Comparison of ENCODE assay signal across 9 mouse cellular contexts in genomic region chr5:113091162-113091561, GRCm38 (mm10). TPM values are rescaled to one million over a fixed set of nuclear protein-coding genes. Genes with fewer than 3 reads are reported as not detected.
DNase-seq lines count a peak whose midpoint lies in the region; ATAC-seq and TF ChIP-seq lines count a peak whose summit lies in the region.
"Had no signal": no experiment of that assay in that cellular context is flagged by ENCODE, and none has a peak within 500 bp of the region (broad histone marks: within the 10 kb centered on the region; RNA-seq: fewer than 3 reads in every experiment).

No protein-coding gene starts in this region.

- 61% methylated on average over 5 of the region's 5 CpGs for WGBS in liver, postnatal 0 days (ENCODE audit: insufficient replicate concordance)
- whole genome bisulfite sequencing in liver, embryonic 12.5 days (ENCODE audit: insufficient replicate concordance): 58% methylated on average over 5 of the region's 5 CpGs
- WGBS in embryonic facial prominence, embryonic 11.5 days: 57% methylated on average over 5 of the region's 5 CpGs
- 50% methylated on average over 5 of the region's 5 CpGs for WGBS in kidney, adult 2 months
- 54% methylated on average over 5 of the region's 5 CpGs for WGBS in midbrain, embryonic 16.5 days

- TF ChIP-seq CTCF in liver, postnatal 0 days (IDR thresholded peaks at IDR 0.05; ENCODE audit: low read depth): peak; percentile 81
- TF ChIP-seq CTCF in kidney, adult 2 months (conservative IDR thresholded peaks at IDR 0.05; ENCODE audit: insufficient read depth, insufficient read length, low read depth, low read length): peak; percentile 81

- H3K4me1 ChIP-seq in liver, postnatal 0 days (ENCODE audit: insufficient read depth): no peaks in the 10 kb centered on the region
- H3K4me1 ChIP-seq in liver, embryonic 12.5 days: no peaks in the 10 kb centered on the region
- no peaks in the 10 kb centered on the region for H3K4me1 ChIP-seq in embryonic facial prominence, embryonic 11.5 days (ENCODE audit: control insufficient read depth, insufficient read depth, low read length)
- no peaks in the 10 kb centered on the region for H3K4me1 ChIP-seq in kidney, adult 2 months (ENCODE audit: control insufficient read depth, insufficient read depth, low read length)
- peaks cover 5% of the 10 kb centered on the region; the same call in 1 of the 2 replicates for H3K4me1 ChIP-seq in midbrain, embryonic 16.5 days (ENCODE audit: control insufficient read depth, insufficient read depth, low read length)

- peak; percentile 19; the same call in 1 of the 2 replicates for ATAC-seq in liver, postnatal 0 days
- ATAC-seq in liver, embryonic 12.5 days: no peak
- ATAC-seq in embryonic facial prominence, embryonic 11.5 days (replicated peaks; ENCODE audit: insufficient number of reproducible peaks, low FRiP score, low TSS enrichment, low read depth): peak; percentile 52; the same call in 1 of the 2 replicates
- 0 out of 2 replicates have a peak, but pooled peaks have one; percentile 7 for ATAC-seq in midbrain, embryonic 16.5 days

- peak; percentile 49 for DNase-seq in liver, postnatal 0 days
- DNase-seq in brain, adult 2 months (ENCODE audit: low read depth, low spot score): peak; percentile 64
- peak; percentile 75 for DNase-seq in embryonic facial prominence, embryonic 11.5 days (ENCODE audit: low spot score)
- peak; percentile 82 for DNase-seq in kidney, adult 2 months
- DNase-seq in urinary bladder, postnatal 10 days (ENCODE audit: low spot score): no peak

- no peaks in the 10 kb centered on the region for H3K27me3 ChIP-seq in liver, postnatal 0 days (ENCODE audit: insufficient read depth, low read length)
- no peaks in the 10 kb centered on the region; the same call in 1 of the 2 replicates for H3K27me3 ChIP-seq in liver, embryonic 12.5 days (replicated peaks)
- no peaks in the 10 kb centered on the region for H3K27me3 ChIP-seq in embryonic facial prominence, embryonic 11.5 days (ENCODE audit: control insufficient read depth, insufficient read depth, low read length)
- no peaks in the 10 kb centered on the region for H3K27me3 ChIP-seq in kidney, adult 2 months (replicated peaks; ENCODE audit: control insufficient read depth, insufficient read depth, low read length)
- H3K27me3 ChIP-seq in midbrain, embryonic 16.5 days (ENCODE audit: control insufficient read depth, insufficient read depth, low read depth, low read length): no peaks in the 10 kb centered on the region

- no peak overlapping the region for H3K4me2 ChIP-seq in liver, postnatal 0 days (ENCODE audit: low read depth, low read length)
- no peak overlapping the region for H3K4me2 ChIP-seq in liver, embryonic 12.5 days
- H3K4me2 ChIP-seq in embryonic facial prominence, embryonic 11.5 days (ENCODE audit: low read depth, low read length): no peak overlapping the region
- no peak overlapping the region for H3K4me2 ChIP-seq in midbrain, embryonic 16.5 days (ENCODE audit: low read length)

- H3K36me3 ChIP-seq in liver, postnatal 0 days (replicated peaks; ENCODE audit: insufficient read depth, low read length): peaks cover 26% of the 10 kb centered on the region
- H3K36me3 ChIP-seq in liver, embryonic 12.5 days: peaks cover 16% of the 10 kb centered on the region
- H3K36me3 ChIP-seq in embryonic facial prominence, embryonic 11.5 days (replicated peaks; ENCODE audit: control insufficient read depth, insufficient read depth, low read depth, low read length): no peaks in the 10 kb centered on the region
- no peaks in the 10 kb centered on the region for H3K36me3 ChIP-seq in kidney, adult 2 months (ENCODE audit: control insufficient read depth, insufficient read depth, low read length)
- no peaks in the 10 kb centered on the region for H3K36me3 ChIP-seq in midbrain, embryonic 16.5 days (ENCODE audit: control insufficient read depth, insufficient read depth, low read length)

- H3K4me3 ChIP-seq in liver, postnatal 0 days (ENCODE audit: low read depth, low read length): no peak overlapping the region
- H3K4me3 ChIP-seq in liver, embryonic 12.5 days: no peak overlapping the region
- no peak overlapping the region for H3K4me3 ChIP-seq in embryonic facial prominence, embryonic 11.5 days (ENCODE audit: low read depth, low read length)
- H3K4me3 ChIP-seq in kidney, adult 2 months (ENCODE audit: insufficient read depth, low read depth, low read length): no peak overlapping the region
- H3K4me3 ChIP-seq in midbrain, embryonic 16.5 days (ENCODE audit: low read depth, low read length): no peak overlapping the region

- no peak overlapping the region for H3K27ac ChIP-seq in liver, postnatal 0 days (ENCODE audit: low read depth)
- H3K27ac ChIP-seq in liver, embryonic 12.5 days: no peak overlapping the region
- no peak overlapping the region for H3K27ac ChIP-seq in embryonic facial prominence, embryonic 11.5 days (replicated peaks; ENCODE audit: low read depth, low read length)
- no peak overlapping the region for H3K27ac ChIP-seq in kidney, adult 2 months (ENCODE audit: insufficient read depth, low read depth, low read length)
- no peak overlapping the region for H3K27ac ChIP-seq in midbrain, embryonic 16.5 days (ENCODE audit: low read length)
- H3K27ac ChIP-seq: macrophage had no signal

- no peak for TF ChIP-seq POLR2A in kidney, adult 2 months (IDR thresholded peaks at IDR 0.05; ENCODE audit: low read depth, low read length)

- H3K9me3 ChIP-seq in liver, postnatal 0 days (ENCODE audit: low read length): no peaks in the 10 kb centered on the region
- H3K9me3 ChIP-seq in liver, embryonic 12.5 days (replicated peaks): no peaks in the 10 kb centered on the region
- no peaks in the 10 kb centered on the region for H3K9me3 ChIP-seq in embryonic facial prominence, embryonic 11.5 days (replicated peaks; ENCODE audit: control insufficient read depth, low read length)
- H3K9me3 ChIP-seq in midbrain, embryonic 16.5 days (replicated peaks; ENCODE audit: control insufficient read depth, low read length, poor library complexity, severe bottlenecking): no peaks in the 10 kb centered on the region

- no peak overlapping the region for H3K9ac ChIP-seq in liver, postnatal 0 days (replicated peaks)
- H3K9ac ChIP-seq in liver, embryonic 12.5 days: no peak overlapping the region
- no peak overlapping the region for H3K9ac ChIP-seq in embryonic facial prominence, embryonic 11.5 days (replicated peaks; ENCODE audit: low read length)
- H3K9ac ChIP-seq in midbrain, embryonic 16.5 days (ENCODE audit: low read depth, low read length): no peak overlapping the region

- TF ChIP-seq EP300 in liver, postnatal 0 days (IDR thresholded peaks at IDR 0.05; ENCODE audit: low read depth): no peak

RNA-seq across cellular contexts. Expression of gene Crybb3, which starts 9.8 kb away (rescaled TPM):
- 0.15 TPM in 1 of 2 replicates, not detected in the other for polyA plus RNA-seq in liver, postnatal 0 days (2015; fragmentation: Nextera tagmentation; extraction: Ambion mirVana)
- polyA plus RNA-seq in liver, embryonic 12.5 days (2016; fragmentation: Nextera tagmentation; extraction: Ambion mirVana): not detected in 2 replicates
- polyA plus RNA-seq in embryonic facial prominence, embryonic 11.5 days (2014; fragmentation: Nextera tagmentation; extraction: Ambion mirVana): 4.0 and 20.8 TPM in 2 replicates
- polyA plus RNA-seq in kidney, adult 2 months (2012; rRNA removed): 1.5 and 2.8 TPM in 2 replicates
- 0.60 and 2.3 TPM in 2 replicates for polyA plus RNA-seq in midbrain, embryonic 16.5 days (2015; fragmentation: Nextera tagmentation; extraction: Ambion mirVana)
- polyA plus RNA-seq: macrophage had no signal

RNA-seq across cellular contexts. Expression of gene Crybb2, which starts 21.2 kb away (rescaled TPM):
- polyA plus RNA-seq in liver, postnatal 0 days (2015; fragmentation: Nextera tagmentation; extraction: Ambion mirVana): not detected in 2 replicates
- not detected in 2 replicates for polyA plus RNA-seq in liver, embryonic 12.5 days (2016; fragmentation: Nextera tagmentation; extraction: Ambion mirVana)
- polyA plus RNA-seq in embryonic facial prominence, embryonic 11.5 days (2014; fragmentation: Nextera tagmentation; extraction: Ambion mirVana): not detected in 2 replicates
- not detected in 2 replicates for polyA plus RNA-seq in kidney, adult 2 months (2012; rRNA removed)
- polyA plus RNA-seq in midbrain, embryonic 16.5 days (2015; fragmentation: Nextera tagmentation; extraction: Ambion mirVana): not detected in 2 replicates
- polyA plus RNA-seq: frontal cortex, adult 2 months; macrophage had no signal
